Mouse (Mus musculus): ENCODE results near the gene 4930556J24Rik.

- TF ChIP-seq FLI1 (IDR thresholded peaks at IDR 0.05; ENCODE audit: low read length): no peak
- TF ChIP-seq GATA1 (IDR thresholded peaks at IDR 0.05; ENCODE audit: borderline replicate concordance, low read length): no peak
Observed at GRCm38 (mm10) chr11:3895933-3896332, 80.6 kb downstream of the 4930556J24Rik start.
